Mouse (Mus musculus) heart, embryonic 16.5 days (tissue): ENCODE results near the gene Ipo13. TPM values are rescaled to one million over a fixed set of nuclear protein-coding genes. Genes with fewer than 3 reads are reported as not detected.

Experiments
- ATAC-seq: fragments of 200-750 bp; cut with Nextera tagmentation; replicated peaks from 2 replicates; pipeline ENCODE4 v1.8.0; 2017; ENCODE audit warnings: moderate number of reproducible peaks; ENCODE audit not compliant: insufficient read depth, low FRiP score; ENCODE audit errors: extremely low read depth
- H3K27ac ChIP-seq: fragments of 300-500 bp; sonication (generic); 2 replicates; pipeline ENCODE4 v1.5.1; 2014; ENCODE audit warnings: mild to moderate bottlenecking, low read length, control low read depth, moderate library complexity
- H3K27me3 ChIP-seq: fragments of 300-500 bp; sonication (generic); 2 replicates; pipeline ENCODE4 v1.6.1; 2014; ENCODE audit warnings: low read length, mixed read lengths; ENCODE audit not compliant: control insufficient read depth, insufficient read depth
- H3K36me3 ChIP-seq: fragments of 300-500 bp; sonication (generic); 2 replicates; pipeline ENCODE4 v1.6.1; 2014; ENCODE audit not compliant: control insufficient read depth, insufficient read depth
- H3K4me1 ChIP-seq: fragments of 300-500 bp; sonication (generic); 2 replicates; pipeline ENCODE4 v1.6.1; 2014; ENCODE audit warnings: low read length, mixed read lengths; ENCODE audit not compliant: control insufficient read depth, insufficient read depth
- H3K4me2 ChIP-seq: fragments of 300-500 bp; sonication (generic); 2 replicates; pipeline ENCODE4 v1.6.1; 2014; ENCODE audit warnings: low read depth, mild to moderate bottlenecking, control low read depth, low read length
- H3K4me3 ChIP-seq: fragments of 300-500 bp; sonication (generic); 2 replicates; pipeline ENCODE4 v1.5.1; 2014; ENCODE audit warnings: mild to moderate bottlenecking, control low read depth, low read length
- H3K9ac ChIP-seq: fragments of 300-500 bp; sonication (generic); 2 replicates; pipeline ENCODE4 v1.6.1; 2014; ENCODE audit warnings: low read length, control low read depth
- H3K9me3 ChIP-seq: fragments of 300-500 bp; sonication (generic); replicated peaks from 2 replicates; pipeline ENCODE4 v1.6.1; 2016; ENCODE audit warnings: low read length; ENCODE audit not compliant: control insufficient read depth
- WGBS: fragments of 180-500 bp; shearing (Covaris S2); extraction: QIAGEN DNeasy Blood & Tissue Kit; methylation state at CpG from one replicate; pipeline ENCODE4 v1.1.7; 2014; 5-methylcytosine and 5-hydroxymethylcytosine counted together
- polyA plus RNA-seq: library from polyadenylated mRNA; unstranded; fragments of >200 nt; fragmentation: Nextera tagmentation; extraction: Ambion mirVana; gene quantifications from 2 replicates; pipeline ENCODE4 v1.2.1, GENCODE M21; 2015

The Ipo13 gene
- polyA plus RNA-seq, 1 experiment from 2014 or later = 43.7 TPM

DNA sequence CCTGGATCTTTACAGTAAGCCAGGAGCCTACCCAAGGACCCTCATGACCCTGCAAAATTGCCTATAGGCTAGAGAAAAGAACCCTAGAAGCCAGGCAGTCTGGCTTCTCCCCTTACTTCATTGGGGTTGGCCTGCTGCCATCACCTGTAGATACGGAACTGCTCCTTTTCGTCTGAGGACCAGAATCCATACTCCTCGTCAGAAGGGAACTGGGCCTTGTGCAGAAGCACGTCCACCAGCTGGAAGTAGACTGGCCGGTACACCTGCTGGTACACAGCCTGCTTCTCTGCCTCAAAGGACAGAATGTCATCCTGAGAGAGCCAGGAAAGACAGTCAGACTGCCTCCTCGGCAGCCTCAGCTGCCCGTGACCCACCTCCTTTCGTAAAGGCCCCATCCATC, 10.0 kb downstream of the Ipo13 start:
- 85% methylated on average over 8 of the region's 8 CpGs for WGBS
- Histone ChIP-seq H3K4me3 (no peak overlapping the region), H3K27ac (no peak overlapping the region), H3K9ac (no peak overlapping the region), H3K4me1 (peaks cover 9% of the 10 kb centered on the region; the same call in 1 of the 2 replicates), H3K9me3 (no peaks in the 10 kb centered on the region), H3K36me3 (peaks cover 43% of the 10 kb centered on the region), H3K4me2 (no peak overlapping the region), H3K27me3 (no peaks in the 10 kb centered on the region)
- ATAC-seq = no peak

DNA sequence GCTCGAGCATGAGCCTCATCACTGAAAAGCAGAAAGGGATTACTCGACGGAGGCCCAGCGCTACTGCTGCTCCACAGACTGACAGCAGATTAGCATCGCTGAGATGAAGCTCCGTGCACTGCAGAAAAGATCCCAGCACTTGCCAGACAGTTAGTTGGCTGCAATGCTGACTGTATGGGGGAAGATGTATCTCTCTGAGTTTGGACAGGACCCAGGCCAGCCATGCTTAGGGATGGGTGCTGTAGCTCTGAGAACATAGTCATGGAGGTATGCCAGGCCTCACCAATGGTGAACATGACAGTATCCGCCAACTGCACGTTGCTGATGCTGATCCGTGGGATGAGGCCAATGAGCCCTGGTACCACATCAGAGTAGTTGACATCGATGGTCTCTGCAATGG, 10.7 kb downstream of the Ipo13 start:
- Histone ChIP-seq H3K4me1 (peaks cover 5% of the 10 kb centered on the region; the same call in 1 of the 2 replicates), H3K36me3 (peaks cover 50% of the 10 kb centered on the region), H3K4me3 (no peak overlapping the region), H3K27ac (no peak overlapping the region), H3K9me3 (no peaks in the 10 kb centered on the region), H3K27me3 (no peaks in the 10 kb centered on the region), H3K9ac (no peak overlapping the region), H3K4me2 (no peak overlapping the region)
- no peak for ATAC-seq
- 84% methylated on average over 10 of the region's 10 CpGs for WGBS

DNA sequence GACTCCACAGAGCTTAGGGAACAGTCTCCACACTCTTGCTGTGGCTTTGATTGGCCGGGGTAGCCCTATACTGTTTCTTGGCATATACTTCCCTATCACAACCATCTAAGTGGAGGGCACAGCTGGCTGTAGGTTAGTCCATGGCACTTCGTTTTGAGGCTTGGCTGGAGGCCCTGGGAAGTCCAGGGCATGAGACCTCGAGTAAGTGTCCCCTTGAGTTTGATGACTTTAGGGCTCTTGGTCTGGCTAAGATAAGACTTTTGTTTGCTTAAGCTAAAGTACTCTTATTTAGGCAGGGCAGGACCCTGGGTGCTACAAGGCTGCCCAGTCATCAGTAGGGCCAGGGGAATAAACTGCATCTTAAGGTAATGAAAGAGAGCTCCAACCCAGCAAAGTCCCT, 16.7 kb downstream of the Ipo13 start:
- Histone ChIP-seq H3K36me3 (peaks cover 45% of the 10 kb centered on the region), H3K4me2 (no peak overlapping the region), H3K27ac (no peak overlapping the region), H3K4me1 (no peaks in the 10 kb centered on the region), H3K9me3 (no peaks in the 10 kb centered on the region), H3K4me3 (no peak overlapping the region), H3K9ac (no peak overlapping the region), H3K27me3 (no peaks in the 10 kb centered on the region)
- ATAC-seq = no peak
- WGBS = 68% methylated on average over 3 of the region's 3 CpGs

DNA sequence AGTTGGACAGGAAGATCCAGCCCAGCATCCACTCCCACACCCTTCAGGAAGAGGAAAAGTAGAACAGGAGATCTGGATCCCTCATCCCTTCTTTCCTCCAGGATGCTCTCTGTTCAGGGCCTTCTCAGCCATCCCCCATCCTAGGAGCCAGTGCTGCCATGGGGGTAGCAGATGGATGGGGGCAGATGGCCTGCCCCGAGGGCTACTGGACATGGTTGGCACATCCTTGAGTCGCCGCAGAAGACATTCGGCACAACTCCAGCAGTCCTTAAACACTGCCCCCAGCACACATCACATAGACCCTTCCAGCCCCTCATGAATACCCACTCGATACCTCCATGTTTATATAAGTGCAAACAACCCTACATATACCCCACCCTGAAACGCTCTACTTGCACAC, 18.8 kb downstream of the Ipo13 start:
- Histone ChIP-seq H3K27me3 (no peaks in the 10 kb centered on the region), H3K9ac (no peak overlapping the region), H3K36me3 (peaks cover 35% of the 10 kb centered on the region; the same call in 1 of the 2 replicates), H3K4me3 (no peak overlapping the region), H3K27ac (no peak overlapping the region), H3K9me3 (no peaks in the 10 kb centered on the region), H3K4me2 (no peak overlapping the region), H3K4me1 (peaks cover 4% of the 10 kb centered on the region)
- no peak for ATAC-seq
- WGBS = 98% methylated on average over 6 of the region's 6 CpGs

DNA sequence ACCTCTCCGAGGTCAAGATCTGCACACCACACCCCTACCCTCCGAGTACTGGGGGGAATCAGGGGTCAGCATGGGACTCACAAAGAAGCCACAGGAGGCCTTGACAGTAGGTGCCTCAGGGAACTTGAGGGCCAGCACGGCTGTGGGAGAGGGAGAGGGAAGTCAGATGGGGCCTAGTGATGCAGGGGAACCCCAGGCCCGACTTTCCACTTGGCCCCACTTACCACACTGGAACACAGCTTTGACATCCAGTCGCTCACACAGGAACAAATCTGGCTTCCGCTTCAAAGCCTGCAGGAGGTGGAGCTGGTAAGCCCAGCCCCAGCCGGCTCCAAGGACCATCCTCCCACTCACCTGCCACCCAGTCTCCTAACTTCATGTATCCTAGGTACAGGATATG, 19.5 kb downstream of the Ipo13 start:
- Histone ChIP-seq H3K36me3 (peaks cover 29% of the 10 kb centered on the region; the same call in 1 of the 2 replicates), H3K4me1 (peaks cover 5% of the 10 kb centered on the region), H3K4me2 (no peak overlapping the region), H3K4me3 (no peak overlapping the region), H3K9me3 (no peaks in the 10 kb centered on the region), H3K27ac (no peak overlapping the region), H3K9ac (no peak overlapping the region), H3K27me3 (no peaks in the 10 kb centered on the region)
- 81% methylated on average over 7 of the region's 7 CpGs for WGBS
- no peak for ATAC-seq

DNA sequence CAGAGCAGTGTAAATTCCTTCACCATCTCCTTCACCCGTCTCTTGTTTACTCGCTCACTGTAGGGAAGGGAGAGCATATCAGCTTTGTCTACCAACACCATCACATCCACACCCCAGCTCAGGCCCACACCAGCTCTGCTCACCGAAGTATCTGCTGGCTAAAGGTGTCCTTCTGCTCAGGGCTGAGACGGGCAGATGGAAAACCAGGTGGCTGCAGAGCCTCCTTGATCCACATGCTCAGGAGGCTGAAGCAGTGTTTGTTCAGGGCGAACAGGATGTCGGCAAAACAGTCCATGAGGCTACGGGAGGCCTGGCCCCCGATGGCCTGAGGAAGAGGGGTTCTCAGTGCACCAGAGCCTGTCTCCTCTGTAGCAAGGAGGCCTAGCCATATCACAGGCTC, 20.2 kb downstream of the Ipo13 start:
- Histone ChIP-seq H3K27ac (no peak overlapping the region), H3K4me3 (no peak overlapping the region), H3K27me3 (no peaks in the 10 kb centered on the region), H3K9ac (no peak overlapping the region), H3K4me1 (peaks cover 5% of the 10 kb centered on the region), H3K36me3 (peaks cover 22% of the 10 kb centered on the region; the same call in 1 of the 2 replicates), H3K4me2 (no peak overlapping the region), H3K9me3 (no peaks in the 10 kb centered on the region)
- 82% methylated on average over 8 of the region's 8 CpGs for WGBS
- ATAC-seq = no peak

DNA sequence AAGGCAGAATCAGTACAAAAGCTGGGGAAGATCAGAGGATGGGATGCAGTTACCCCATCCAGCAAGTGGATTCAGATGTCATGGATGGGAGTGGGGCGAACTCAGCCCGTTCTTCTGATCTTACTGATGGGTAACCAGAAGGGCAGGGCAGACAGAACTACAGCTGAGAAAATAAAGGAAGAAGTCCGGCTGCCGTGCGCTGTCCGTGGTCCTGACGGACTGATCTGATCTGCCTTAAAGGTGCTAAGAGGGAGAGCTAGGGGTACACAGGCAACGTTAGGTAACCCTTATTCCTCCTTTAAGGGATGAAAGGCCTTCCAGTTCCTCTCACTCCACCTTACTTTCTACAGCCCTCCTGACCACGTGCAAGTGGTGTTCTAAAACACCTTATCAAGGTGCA, 21.4 kb downstream of the Ipo13 start:
- H3K9ac ChIP-seq = no peak overlapping the region
- H3K4me1 ChIP-seq = peaks cover 5% of the 10 kb centered on the region
- H3K27ac ChIP-seq = no peak overlapping the region
- no peaks in the 10 kb centered on the region for H3K27me3 ChIP-seq
- no peak overlapping the region for H3K4me2 ChIP-seq
- H3K9me3 ChIP-seq = no peaks in the 10 kb centered on the region
- WGBS = 18% methylated on average over 9 of the region's 9 CpGs
- no peak for ATAC-seq
- H3K4me3 ChIP-seq = no peak overlapping the region
- H3K36me3 ChIP-seq = peaks cover 13% of the 10 kb centered on the region; the same call in 1 of the 2 replicates

DNA sequence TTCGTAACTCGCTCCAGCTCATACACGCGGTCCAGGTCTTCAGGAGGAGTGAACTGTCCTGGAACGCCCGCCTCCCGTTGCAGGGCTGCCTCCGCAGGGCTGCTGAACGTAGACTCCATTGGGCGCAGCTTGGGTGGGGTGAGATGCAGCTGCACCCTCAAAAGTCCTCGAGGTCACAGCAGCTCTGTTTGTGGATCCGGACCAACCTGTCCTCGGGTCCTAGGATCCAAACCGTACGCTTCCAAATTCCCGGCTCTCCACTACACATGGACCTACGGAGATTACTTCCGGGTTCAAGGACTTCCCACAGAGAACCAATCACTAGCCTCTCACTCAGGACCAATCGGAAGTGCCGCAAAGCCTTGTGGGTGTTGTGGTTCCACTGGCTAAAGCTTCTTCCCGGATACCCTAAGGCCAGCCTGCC, 23.0 kb downstream of the Ipo13 start, which contains the start of gene Dph2:
Gene Dph2 (minus strand): TSS at position 295 of the 424 bp plus-strand sequence.
- H3K36me3 ChIP-seq = peaks cover 10% of the 10 kb centered on the region; the same call in 1 of the 2 replicates
- peak; percentile 83 for ATAC-seq
- H3K4me2 ChIP-seq = peak within 1 kb of the TSS; percentile 86
- no peaks in the 10 kb centered on the region for H3K27me3 ChIP-seq
- peaks cover 8% of the 10 kb centered on the region for H3K4me1 ChIP-seq
- H3K9me3 ChIP-seq = no peaks in the 10 kb centered on the region
- H3K4me3 ChIP-seq = peak within 1 kb of the TSS; percentile 77
- WGBS = 0% methylated on average over 21 of the region's 21 CpGs
- H3K27ac ChIP-seq = no peak within 1 kb of the TSS
- H3K9ac ChIP-seq = peak within 1 kb of the TSS; percentile 69

DNA sequence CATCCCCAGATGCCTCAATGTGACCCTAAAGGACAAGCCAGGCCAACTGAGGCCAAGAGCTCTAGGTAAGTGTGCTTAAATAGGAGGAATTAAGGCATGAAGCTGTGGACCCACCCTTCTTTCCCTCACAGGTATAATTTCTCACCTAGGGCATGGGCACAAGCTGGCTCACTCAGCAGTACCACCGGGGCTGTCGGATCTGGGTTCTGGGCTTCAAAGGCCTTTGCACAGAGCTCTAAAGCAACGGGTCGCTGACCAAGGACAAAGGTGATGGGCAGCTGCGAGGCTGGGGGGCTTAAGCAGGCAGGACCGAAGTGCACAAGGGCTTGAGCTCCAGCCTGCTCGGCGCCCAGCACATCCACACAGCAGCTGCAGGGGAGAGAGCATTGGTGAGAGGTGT, 24.0 kb downstream of the Ipo13 start:
- peaks cover 13% of the 10 kb centered on the region for H3K4me1 ChIP-seq
- H3K4me3 ChIP-seq = no peak overlapping the region
- H3K4me2 ChIP-seq = 0 out of 2 replicates have a peak overlapping the region, but pooled peaks have one; percentile 86
- WGBS = 91% methylated on average over 8 of the region's 8 CpGs
- no peak for ATAC-seq
- H3K27ac ChIP-seq = no peak overlapping the region
- no peaks in the 10 kb centered on the region for H3K27me3 ChIP-seq
- no peak overlapping the region for H3K9ac ChIP-seq
- peaks cover 10% of the 10 kb centered on the region; the same call in 1 of the 2 replicates for H3K36me3 ChIP-seq
- no peaks in the 10 kb centered on the region for H3K9me3 ChIP-seq
